Mouse (Mus musculus): ENCODE results near the gene Opcml. TPM values are rescaled to one million over a fixed set of nuclear protein-coding genes. Genes with fewer than 3 reads are reported as not detected.

Opcml gene
- polyA plus RNA-seq, 1 experiment: not detected

- TF ChIP-seq POLR2A (IDR thresholded peaks at IDR 0.05; ENCODE audit: borderline replicate concordance, low read depth, low read length): no peak
- TF ChIP-seq CTCF (IDR thresholded peaks at IDR 0.05; ENCODE audit: low read depth, low read length): no peak
- H3K4me3 ChIP-seq (ENCODE audit: insufficient read depth, low read length): no peak overlapping the region
- no peak overlapping the region for H3K27ac ChIP-seq (ENCODE audit: insufficient read depth, low read depth, low read length)
- H3K4me1 ChIP-seq (ENCODE audit: control insufficient read depth, insufficient read depth, low read length): no peaks in the 10 kb centered on the region
These were observed 494.4 kb downstream of the Opcml start for GRCm38 (mm10) chr9:28285016-28285415.

DNA sequence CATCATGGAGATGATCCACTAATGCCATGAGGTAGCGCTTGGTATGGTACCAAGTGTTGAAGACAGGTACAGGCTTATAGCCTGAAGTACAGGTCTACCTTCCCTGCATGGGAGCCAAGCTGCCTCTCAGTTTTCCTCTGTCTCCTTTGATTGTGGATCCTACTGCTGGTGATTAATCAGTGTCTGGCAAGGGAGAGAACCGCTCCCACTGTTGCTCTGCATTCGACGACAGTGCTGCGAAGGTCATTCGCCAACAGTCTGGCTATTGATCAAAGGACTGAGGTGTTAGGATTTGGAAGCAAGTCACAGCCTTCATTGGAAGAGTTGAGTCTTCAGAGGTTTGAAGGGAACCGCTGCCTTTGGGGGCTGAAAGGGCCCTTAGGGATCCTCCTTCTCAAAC is 495.8 kb downstream of the Opcml start:
- no peaks in the 10 kb centered on the region for H3K4me1 ChIP-seq (ENCODE audit: control insufficient read depth, insufficient read depth, low read length)
- TF ChIP-seq POLR2A (IDR thresholded peaks at IDR 0.05; ENCODE audit: borderline replicate concordance, low read depth, low read length) (no peak), CTCF (IDR thresholded peaks at IDR 0.05; ENCODE audit: low read depth, low read length) (no peak)

DNA sequence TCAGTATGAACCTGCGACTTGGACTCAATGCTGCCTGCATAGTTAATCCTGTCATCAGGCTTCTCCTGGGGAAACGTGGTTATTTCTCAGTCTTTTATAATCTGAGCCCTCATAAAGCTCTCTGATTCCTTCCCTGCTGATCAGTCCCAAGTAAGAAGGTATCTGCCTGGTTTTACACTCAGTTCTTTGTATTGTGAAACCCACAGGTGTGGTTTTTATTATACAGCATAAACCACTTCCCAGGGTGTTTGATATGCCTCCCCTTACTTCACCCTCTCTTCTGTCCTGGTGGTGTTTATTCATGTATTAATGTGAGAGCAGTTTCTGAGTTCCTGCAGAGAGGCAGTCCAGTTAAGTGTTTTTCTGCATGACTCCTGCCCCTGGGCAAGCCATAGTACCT is 496.9 kb downstream of the Opcml start:
- Histone ChIP-seq H3K4me1 (ENCODE audit: control insufficient read depth, insufficient read depth, low read length) (no peaks in the 10 kb centered on the region), H3K4me3 (ENCODE audit: insufficient read depth, low read length) (no peak overlapping the region), H3K27ac (ENCODE audit: insufficient read depth, low read depth, low read length) (no peak overlapping the region)
- no peak for TF ChIP-seq POLR2A (IDR thresholded peaks at IDR 0.05; ENCODE audit: borderline replicate concordance, low read depth, low read length)
- TF ChIP-seq CTCF (IDR thresholded peaks at IDR 0.05; ENCODE audit: low read depth, low read length): no peak

More for the DNA sequence above, 495.8 kb downstream of the Opcml start:
- Histone ChIP-seq H3K27ac (ENCODE audit: insufficient read depth, low read depth, low read length) (no peak overlapping the region), H3K4me3 (ENCODE audit: insufficient read depth, low read length) (no peak overlapping the region)

DNA sequence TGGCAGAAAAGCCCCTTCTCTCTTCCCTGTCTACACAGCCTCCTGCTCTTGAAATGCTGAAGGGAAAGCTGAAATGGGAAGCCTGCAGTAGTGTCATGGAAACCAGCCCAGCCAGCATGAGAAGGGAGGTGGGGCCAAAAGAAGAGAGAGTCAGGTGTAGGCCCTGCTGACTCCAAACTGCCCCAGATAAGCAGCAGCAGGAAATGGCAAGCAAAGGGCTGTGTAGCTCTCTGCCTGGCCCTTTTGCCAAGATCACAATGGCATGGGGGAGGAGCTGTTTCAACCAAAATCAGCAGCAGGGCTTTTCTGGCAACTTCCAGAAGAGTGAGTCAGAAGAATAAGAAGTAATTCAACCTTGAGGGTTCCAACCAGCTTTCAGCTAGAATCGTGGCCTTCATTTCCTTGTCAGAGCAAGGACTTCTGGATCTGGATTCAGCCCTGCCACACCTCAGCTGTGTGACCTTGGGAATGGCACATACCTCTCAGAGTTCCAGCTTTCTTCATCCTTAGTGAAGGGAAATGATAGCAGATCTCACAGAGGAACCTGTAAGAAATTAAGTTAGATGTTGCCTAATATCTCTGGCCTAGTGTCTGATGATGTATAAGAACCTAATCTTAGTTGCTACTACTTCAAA is 499.2 kb downstream of the Opcml start:
- H3K27ac ChIP-seq (ENCODE audit: insufficient read depth, low read depth, low read length): no peak overlapping the region
- TF ChIP-seq POLR2A (IDR thresholded peaks at IDR 0.05; ENCODE audit: borderline replicate concordance, low read depth, low read length): no peak
- TF ChIP-seq CTCF (IDR thresholded peaks at IDR 0.05; ENCODE audit: low read depth, low read length): no peak
- no peak overlapping the region for H3K4me3 ChIP-seq (ENCODE audit: insufficient read depth, low read length)
- no peaks in the 10 kb centered on the region for H3K4me1 ChIP-seq (ENCODE audit: control insufficient read depth, insufficient read depth, low read length)

- TF ChIP-seq CTCF (IDR thresholded peaks at IDR 0.05; ENCODE audit: low read depth, low read length) (no peak), POLR2A (IDR thresholded peaks at IDR 0.05; ENCODE audit: borderline replicate concordance, low read depth, low read length) (no peak)
- no peak overlapping the region for H3K27ac ChIP-seq (ENCODE audit: insufficient read depth, low read depth, low read length)
These were observed 513.1 kb downstream of the Opcml start for GRCm38 (mm10) chr9:28303659-28304058.

DNA sequence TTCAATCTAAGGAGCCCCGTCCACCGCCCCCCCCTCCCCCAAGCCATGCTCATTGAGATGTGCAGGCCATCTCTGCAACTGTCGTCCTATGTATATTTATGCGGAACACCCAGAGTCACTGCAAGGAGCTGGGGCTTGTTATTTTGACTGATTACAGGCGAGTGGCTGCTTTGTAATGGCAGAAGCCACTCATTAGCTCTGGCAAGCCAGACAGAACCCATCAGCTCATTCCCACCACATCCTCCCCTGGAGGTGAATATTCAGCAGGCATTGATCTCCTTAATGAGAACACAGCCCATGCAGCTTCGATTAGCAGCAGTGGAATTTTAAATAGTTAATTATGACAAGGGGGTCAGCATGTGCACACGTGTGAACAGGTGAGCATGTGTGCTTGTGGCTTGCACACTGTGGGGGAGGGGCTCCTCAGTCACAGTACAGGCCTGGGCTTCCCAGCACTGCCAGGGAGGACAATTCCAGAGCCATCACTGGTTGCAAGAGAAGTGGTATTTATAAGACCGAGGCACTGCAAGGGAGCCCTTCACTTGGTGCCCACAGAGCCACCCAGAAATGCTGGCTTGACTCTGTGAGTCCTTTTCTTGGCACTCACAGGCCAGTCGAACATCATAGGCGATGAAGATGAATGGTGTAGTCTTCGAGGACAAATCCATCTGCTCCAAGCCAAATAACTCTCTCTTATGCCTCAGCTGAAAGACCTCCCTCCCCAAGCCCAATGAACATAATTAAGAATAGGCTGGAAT is 516.0 kb downstream of the Opcml start:
- Histone ChIP-seq H3K4me1 (ENCODE audit: control insufficient read depth, insufficient read depth, low read length) (no peaks in the 10 kb centered on the region), H3K4me3 (ENCODE audit: insufficient read depth, low read length) (no peak overlapping the region), H3K27ac (ENCODE audit: insufficient read depth, low read depth, low read length) (no peak overlapping the region)
- TF ChIP-seq CTCF (IDR thresholded peaks at IDR 0.05; ENCODE audit: low read depth, low read length): no peak
- no peak for TF ChIP-seq POLR2A (IDR thresholded peaks at IDR 0.05; ENCODE audit: borderline replicate concordance, low read depth, low read length)

More at GRCm38 (mm10) chr9:28303659-28304058, 513.1 kb downstream of the Opcml start:
- no peaks in the 10 kb centered on the region for H3K4me1 ChIP-seq (ENCODE audit: control insufficient read depth, insufficient read depth, low read length)
- H3K4me3 ChIP-seq (ENCODE audit: insufficient read depth, low read length): no peak overlapping the region

GRCm38 (mm10) chr9:28307122-28307430 is 516.5 kb downstream of the Opcml start:
- Histone ChIP-seq H3K27ac (ENCODE audit: insufficient read depth, low read depth, low read length) (no peak overlapping the region), H3K4me1 (ENCODE audit: control insufficient read depth, insufficient read depth, low read length) (no peaks in the 10 kb centered on the region), H3K4me3 (ENCODE audit: insufficient read depth, low read length) (no peak overlapping the region)
- TF ChIP-seq POLR2A (IDR thresholded peaks at IDR 0.05; ENCODE audit: borderline replicate concordance, low read depth, low read length) (no peak), CTCF (IDR thresholded peaks at IDR 0.05; ENCODE audit: low read depth, low read length) (no peak)

GRCm38 (mm10) chr9:28307481-28308050 is 517.0 kb downstream of the Opcml start:
- TF ChIP-seq POLR2A (IDR thresholded peaks at IDR 0.05; ENCODE audit: borderline replicate concordance, low read depth, low read length): no peak
- TF ChIP-seq CTCF (IDR thresholded peaks at IDR 0.05; ENCODE audit: low read depth, low read length): no peak
- H3K4me3 ChIP-seq (ENCODE audit: insufficient read depth, low read length): no peak overlapping the region

GRCm38 (mm10) chr9:28317881-28318280 is 527.3 kb downstream of the Opcml start:
- TF ChIP-seq POLR2A (IDR thresholded peaks at IDR 0.05; ENCODE audit: borderline replicate concordance, low read depth, low read length) (no peak), CTCF (IDR thresholded peaks at IDR 0.05; ENCODE audit: low read depth, low read length) (no peak)
- Histone ChIP-seq H3K27ac (ENCODE audit: insufficient read depth, low read depth, low read length) (no peak overlapping the region), H3K4me3 (ENCODE audit: insufficient read depth, low read length) (no peak overlapping the region), H3K4me1 (ENCODE audit: control insufficient read depth, insufficient read depth, low read length) (no peaks in the 10 kb centered on the region)

More at GRCm38 (mm10) chr9:28307481-28308050, 517.0 kb downstream of the Opcml start:
- Histone ChIP-seq H3K4me1 (ENCODE audit: control insufficient read depth, insufficient read depth, low read length) (no peaks in the 10 kb centered on the region), H3K27ac (ENCODE audit: insufficient read depth, low read depth, low read length) (no peak overlapping the region)

Measured in bone marrow macrophage, adult 2 months (primary cell).